Mouse (Mus musculus) liver, embryonic 12.5 days (tissue): ENCODE results near the gene Chit1. TPM values are rescaled to one million over a fixed set of nuclear protein-coding genes. Genes with fewer than 3 reads are reported as not detected.

Source experiments
- ATAC-seq: fragments of 200-750 bp; cut with Nextera tagmentation; 2 replicates; pipeline ENCODE4 v1.8.0; 2017; ENCODE audit warnings: moderate number of reproducible peaks, mild to moderate bottlenecking, moderate library complexity
- H3K27ac ChIP-seq: fragments of 300-500 bp; sonication (generic); 2 replicates; pipeline ENCODE4 v1.5.1; 2016; ENCODE audit warnings: mild to moderate bottlenecking
- H3K27me3 ChIP-seq: fragments of 300-500 bp; sonication (generic); replicated peaks from 2 replicates; pipeline ENCODE4 v1.6.1; 2016; ENCODE audit warnings: mild to moderate bottlenecking, moderate library complexity
- H3K36me3 ChIP-seq: fragments of 300-500 bp; sonication (generic); 2 replicates; pipeline ENCODE4 v1.6.1; 2016; ENCODE audit warnings: mild to moderate bottlenecking, moderate library complexity
- H3K4me1 ChIP-seq: fragments of 300-500 bp; sonication (generic); 2 replicates; pipeline ENCODE4 v1.6.1; 2016
- H3K4me2 ChIP-seq: fragments of 300-500 bp; sonication (generic); 2 replicates; pipeline ENCODE4 v1.6.1; 2016; ENCODE audit warnings: mild to moderate bottlenecking, moderate library complexity
- H3K4me3 ChIP-seq: fragments of 300-500 bp; sonication (generic); 2 replicates; pipeline ENCODE4 v1.5.1; 2016; ENCODE audit warnings: mild to moderate bottlenecking, moderate library complexity
- H3K9ac ChIP-seq: fragments of 300-500 bp; sonication (generic); 2 replicates; pipeline ENCODE4 v1.6.1; 2016; ENCODE audit warnings: mild to moderate bottlenecking, moderate library complexity
- H3K9me3 ChIP-seq: fragments of 300-500 bp; sonication (generic); replicated peaks from 2 replicates; pipeline ENCODE4 v1.6.1; 2016; ENCODE audit warnings: mild to moderate bottlenecking, moderate library complexity
- WGBS: fragments of 180-500 bp; shearing (Covaris S2); methylation state at CpG from one replicate; pipeline ENCODE4 v1.1.7; 2016; ENCODE audit not compliant: insufficient replicate concordance; 5-methylcytosine and 5-hydroxymethylcytosine counted together
- polyA plus RNA-seq: library from polyadenylated mRNA; unstranded; fragments of >200 nt; fragmentation: Nextera tagmentation; extraction: Ambion mirVana; gene quantifications from 2 replicates; pipeline ENCODE4 v1.2.1, GENCODE M21; 2016

Gene Chit1
- polyA plus RNA-seq, 1 experiment from 2014 or later: 0.07 TPM

DNA sequence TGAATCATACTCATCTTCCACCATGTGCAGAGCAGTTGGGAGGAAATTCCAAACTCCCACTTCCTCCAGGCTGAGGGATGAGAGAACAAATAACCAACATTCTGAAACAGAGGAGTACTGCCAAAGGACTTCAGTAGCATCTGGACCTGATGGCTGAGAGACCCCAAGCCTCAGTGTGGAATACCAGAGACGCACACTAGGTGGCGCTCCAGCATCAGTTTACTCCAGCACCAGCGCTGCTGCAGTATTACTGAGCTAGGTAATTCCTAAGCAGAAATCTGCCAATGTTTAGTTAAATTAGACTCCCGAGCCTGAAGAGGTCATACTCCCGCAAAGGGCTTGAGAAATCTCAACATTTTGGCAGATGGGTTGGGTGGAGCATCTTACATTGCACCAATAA is 9.1 kb downstream of the Chit1 start:
- Histone ChIP-seq H3K4me3 (no peak overlapping the region), H3K4me1 (no peaks in the 10 kb centered on the region), H3K9ac (no peak overlapping the region), H3K27ac (no peak overlapping the region), H3K36me3 (no peaks in the 10 kb centered on the region), H3K4me2 (no peak overlapping the region), H3K9me3 (peaks cover 7% of the 10 kb centered on the region), H3K27me3 (peaks cover 31% of the 10 kb centered on the region)
- WGBS: 2% methylated on average over 5 of the region's 5 CpGs
- no peak for ATAC-seq

DNA sequence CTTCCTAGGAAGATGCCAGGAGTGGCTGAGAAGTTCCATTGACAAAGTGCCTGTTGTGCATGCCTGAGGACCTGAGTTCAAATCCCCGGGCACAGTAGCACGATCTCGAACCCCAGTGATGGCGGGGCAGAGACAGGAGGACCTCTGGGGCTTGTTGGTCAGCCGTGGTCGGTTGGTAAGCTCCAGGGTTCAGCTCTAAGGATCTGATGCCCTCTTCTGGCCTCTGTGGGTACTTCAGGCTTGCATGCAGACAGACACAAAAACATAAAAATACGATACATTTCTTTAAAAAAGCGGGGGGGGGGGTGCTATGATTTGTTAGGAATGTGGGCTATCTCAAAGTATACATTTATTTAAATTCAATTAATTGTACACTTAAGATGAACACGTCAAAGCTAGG is 11.2 kb downstream of the Chit1 start:
- Histone ChIP-seq H3K9ac (no peak overlapping the region), H3K27me3 (peaks cover 16% of the 10 kb centered on the region), H3K4me2 (no peak overlapping the region), H3K27ac (no peak overlapping the region), H3K9me3 (peaks cover 7% of the 10 kb centered on the region), H3K36me3 (no peaks in the 10 kb centered on the region), H3K4me1 (no peaks in the 10 kb centered on the region), H3K4me3 (no peak overlapping the region)
- 41% methylated on average over 9 of the region's 9 CpGs for WGBS
- no peak for ATAC-seq

DNA sequence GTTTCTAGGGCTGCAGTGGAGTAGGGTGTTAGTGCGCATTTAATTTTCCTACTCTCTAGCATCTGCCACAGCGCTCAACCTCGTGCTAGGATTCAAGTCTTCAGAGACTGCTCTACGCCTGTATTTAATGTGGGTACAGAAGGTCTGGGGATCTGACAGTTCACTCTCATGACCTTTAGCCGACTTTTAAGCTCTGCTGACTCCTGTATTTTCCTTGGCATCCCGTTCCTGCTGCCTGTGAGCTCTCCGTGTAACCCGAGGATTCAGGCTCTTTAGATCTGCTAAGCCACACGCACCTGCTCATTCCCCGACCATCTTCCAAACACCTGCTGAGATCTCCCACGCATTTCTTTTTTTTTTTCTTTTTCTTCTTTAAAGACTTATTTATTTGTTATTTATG is 22.3 kb downstream of the Chit1 start:
- H3K36me3 ChIP-seq: no peaks in the 10 kb centered on the region
- no peaks in the 10 kb centered on the region for H3K9me3 ChIP-seq
- H3K4me2 ChIP-seq: no peak overlapping the region
- WGBS: 66% methylated on average over 11 of the region's 11 CpGs
- peaks cover 4% of the 10 kb centered on the region; the same call in 1 of the 2 replicates for H3K27me3 ChIP-seq
- H3K4me3 ChIP-seq: no peak overlapping the region
- H3K27ac ChIP-seq: no peak overlapping the region
- H3K4me1 ChIP-seq: no peaks in the 10 kb centered on the region
- ATAC-seq: no peak
- no peak overlapping the region for H3K9ac ChIP-seq

- 56% methylated on average over 3 of the region's 3 CpGs for WGBS
- Histone ChIP-seq H3K27ac (no peak overlapping the region), H3K36me3 (no peaks in the 10 kb centered on the region), H3K4me3 (no peak overlapping the region), H3K4me1 (no peaks in the 10 kb centered on the region), H3K4me2 (no peak overlapping the region), H3K27me3 (peaks cover 4% of the 10 kb centered on the region; the same call in 1 of the 2 replicates), H3K9me3 (no peaks in the 10 kb centered on the region), H3K9ac (no peak overlapping the region)
- ATAC-seq: no peak
Observed at GRCm38 (mm10) chr1:134136351-134136750, 25.3 kb downstream of the Chit1 start.

- no peaks in the 10 kb centered on the region for H3K36me3 ChIP-seq
- no peak overlapping the region for H3K9ac ChIP-seq
- no peaks in the 10 kb centered on the region for H3K4me1 ChIP-seq
- no peak overlapping the region for H3K4me3 ChIP-seq
- peaks cover 4% of the 10 kb centered on the region; the same call in 1 of the 2 replicates for H3K27me3 ChIP-seq
- H3K27ac ChIP-seq: no peak overlapping the region
- H3K9me3 ChIP-seq: no peaks in the 10 kb centered on the region
- WGBS: 72% methylated on average over 9 of the region's 9 CpGs
- H3K4me2 ChIP-seq: no peak overlapping the region
- ATAC-seq: no peak
Observed at GRCm38 (mm10) chr1:134138424-134138823, 27.4 kb downstream of the Chit1 start.

GRCm38 (mm10) chr1:134142363-134142794 is 31.3 kb downstream of the Chit1 start:
- H3K9me3 ChIP-seq: no peaks in the 10 kb centered on the region
- no peaks in the 10 kb centered on the region for H3K36me3 ChIP-seq
- whole genome bisulfite sequencing: 62% methylated on average over 4 of the region's 4 CpGs

DNA sequence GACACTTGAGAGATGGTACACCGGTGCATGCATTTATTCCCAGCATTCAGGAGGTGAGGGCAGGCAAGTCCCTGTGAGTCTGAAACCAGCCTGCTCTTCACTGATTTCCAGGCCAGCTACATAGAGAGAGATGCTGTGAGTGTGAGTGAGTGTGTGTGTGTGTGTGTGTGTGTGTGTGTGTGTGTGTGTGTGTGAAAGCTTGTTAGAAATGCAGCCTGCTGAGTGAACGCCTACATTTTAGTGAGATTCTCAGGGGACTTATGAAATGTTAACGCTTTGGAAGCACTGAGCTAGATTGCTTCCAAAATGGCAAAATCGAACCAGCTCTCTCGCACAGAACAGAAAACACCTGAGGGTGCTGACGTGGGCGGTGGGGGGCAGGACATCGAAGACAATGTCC is 35.0 kb downstream of the Chit1 start:
- Histone ChIP-seq H3K4me1 (peaks cover 5% of the 10 kb centered on the region), H3K36me3 (no peaks in the 10 kb centered on the region), H3K4me2 (no peak overlapping the region), H3K9me3 (no peaks in the 10 kb centered on the region), H3K4me3 (no peak overlapping the region), H3K9ac (no peak overlapping the region), H3K27me3 (no peaks in the 10 kb centered on the region; the same call in 1 of the 2 replicates), H3K27ac (no peak overlapping the region)
- WGBS: 70% methylated on average over 8 of the region's 8 CpGs
- ATAC-seq: no peak

More at GRCm38 (mm10) chr1:134142363-134142794, 31.3 kb downstream of the Chit1 start:
- H3K4me1 ChIP-seq: no peaks in the 10 kb centered on the region
- no peaks in the 10 kb centered on the region; the same call in 1 of the 2 replicates for H3K27me3 ChIP-seq
- no peak overlapping the region for H3K9ac ChIP-seq
- H3K27ac ChIP-seq: no peak overlapping the region
- ATAC-seq: no peak
- no peak overlapping the region for H3K4me3 ChIP-seq
- H3K4me2 ChIP-seq: no peak overlapping the region

- H3K9ac ChIP-seq: no peak overlapping the region
- H3K36me3 ChIP-seq: no peaks in the 10 kb centered on the region
- H3K4me2 ChIP-seq: no peak overlapping the region
- H3K4me1 ChIP-seq: peaks cover 39% of the 10 kb centered on the region
- 62% methylated on average over 8 of the region's 8 CpGs for WGBS
- H3K27me3 ChIP-seq: no peaks in the 10 kb centered on the region; the same call in 1 of the 2 replicates
- no peak for ATAC-seq
- H3K9me3 ChIP-seq: no peaks in the 10 kb centered on the region
- H3K27ac ChIP-seq: no peak overlapping the region
- no peak overlapping the region for H3K4me3 ChIP-seq
Observed at GRCm38 (mm10) chr1:134150076-134150475, 39.0 kb downstream of the Chit1 start.

GRCm38 (mm10) chr1:134150745-134151144 is 39.7 kb downstream of the Chit1 start:
- Histone ChIP-seq H3K4me1 (peaks cover 46% of the 10 kb centered on the region), H3K27ac (no peak overlapping the region), H3K27me3 (no peaks in the 10 kb centered on the region; the same call in 1 of the 2 replicates), H3K9me3 (no peaks in the 10 kb centered on the region), H3K4me3 (no peak overlapping the region), H3K9ac (no peak overlapping the region), H3K36me3 (no peaks in the 10 kb centered on the region), H3K4me2 (no peak overlapping the region)
- ATAC-seq: no peak
- WGBS: 62% methylated on average over 9 of the region's 9 CpGs

GRCm38 (mm10) chr1:134151655-134152412 is 40.8 kb downstream of the Chit1 start:
- Histone ChIP-seq H3K27ac (no peak overlapping the region), H3K9me3 (no peaks in the 10 kb centered on the region), H3K4me1 (peaks cover 50% of the 10 kb centered on the region), H3K4me2 (peak overlapping the region; percentile 6; the same call in 1 of the 2 replicates), H3K9ac (no peak overlapping the region), H3K27me3 (no peaks in the 10 kb centered on the region; the same call in 1 of the 2 replicates), H3K36me3 (no peaks in the 10 kb centered on the region), H3K4me3 (no peak overlapping the region)
- 23% methylated on average over 13 of the region's 13 CpGs for WGBS
- peak; percentile 50; the same call in 1 of the 2 replicates for ATAC-seq

DNA sequence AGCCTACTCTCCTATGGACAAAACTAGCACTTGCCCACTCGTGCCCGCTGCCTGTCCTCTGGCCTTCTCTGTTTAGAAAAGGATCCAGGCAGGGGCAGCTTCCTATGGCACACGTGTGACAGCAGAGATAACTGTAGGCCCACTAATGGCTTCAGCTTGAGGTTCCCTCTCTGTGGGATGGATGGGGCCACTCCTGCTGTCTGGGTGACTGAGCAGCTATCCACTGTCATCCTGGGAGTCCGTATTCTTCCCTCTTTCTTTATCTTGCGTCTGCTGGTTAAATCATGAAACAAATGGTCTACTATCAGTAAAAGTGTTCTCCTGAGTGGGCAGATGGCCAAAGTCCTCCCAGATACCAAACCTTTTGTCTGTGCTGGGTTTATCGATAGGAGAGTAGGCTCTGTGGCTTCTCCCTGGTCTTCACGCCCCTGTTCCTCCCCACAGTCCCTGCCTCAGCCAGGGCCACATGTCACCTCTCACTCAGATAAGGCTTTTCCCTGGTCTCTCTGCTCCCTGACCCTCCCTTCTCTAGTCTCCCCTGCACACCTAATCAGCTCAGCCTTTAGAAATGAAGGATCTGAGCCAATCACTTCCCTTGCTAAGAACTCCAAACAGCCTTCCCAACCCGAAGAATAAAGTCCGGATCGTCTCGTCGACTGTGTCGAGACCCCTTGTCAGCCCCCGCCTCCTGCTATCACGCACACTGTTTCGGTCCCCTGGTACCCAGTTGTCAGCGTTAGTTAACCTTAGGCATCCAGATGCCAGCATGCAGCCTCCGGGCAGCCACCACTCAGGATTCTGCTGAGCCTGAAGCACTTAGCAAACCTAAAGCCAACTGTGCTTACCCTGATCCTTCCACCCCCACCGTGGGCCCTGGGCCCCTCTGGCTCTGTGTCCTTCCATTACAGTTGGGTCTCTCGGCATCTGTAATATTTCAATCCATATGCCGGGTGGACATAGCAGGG is 41.9 kb downstream of the Chit1 start:
- Histone ChIP-seq H3K9ac (no peak overlapping the region), H3K27me3 (no peaks in the 10 kb centered on the region; the same call in 1 of the 2 replicates), H3K36me3 (no peaks in the 10 kb centered on the region), H3K4me1 (peaks cover 50% of the 10 kb centered on the region), H3K4me3 (no peak overlapping the region), H3K9me3 (no peaks in the 10 kb centered on the region), H3K27ac (no peak overlapping the region), H3K4me2 (peak overlapping the region; percentile 19; the same call in 1 of the 2 replicates)
- peak; percentile 73 for ATAC-seq
- 36% methylated on average over 21 of the region's 21 CpGs for WGBS

DNA sequence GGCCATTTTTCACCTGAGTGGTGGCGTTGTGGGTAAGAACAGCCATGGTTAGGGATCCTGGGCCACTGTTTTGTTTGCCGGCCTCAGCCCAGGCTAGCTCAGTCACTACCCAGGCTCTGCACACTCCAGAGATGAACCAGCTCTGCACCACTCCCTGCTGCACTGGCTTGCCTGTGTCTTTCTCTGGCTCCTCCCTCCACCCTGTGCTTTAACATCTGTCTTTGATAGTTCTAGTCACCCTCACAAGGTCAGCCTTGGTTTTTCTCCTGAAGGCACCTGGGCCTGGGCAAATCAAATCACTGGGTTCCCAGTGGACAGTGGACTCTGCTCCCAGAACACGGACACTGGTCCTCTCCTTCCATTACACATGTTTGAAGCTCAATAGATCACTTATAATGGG is 43.1 kb downstream of the Chit1 start:
- H3K4me3 ChIP-seq: no peak overlapping the region
- no peak overlapping the region for H3K9ac ChIP-seq
- 75% methylated on average over 3 of the region's 3 CpGs for WGBS
- no peak overlapping the region for H3K27ac ChIP-seq
- no peak overlapping the region for H3K4me2 ChIP-seq
- H3K36me3 ChIP-seq: no peaks in the 10 kb centered on the region
- H3K4me1 ChIP-seq: peaks cover 50% of the 10 kb centered on the region
- H3K27me3 ChIP-seq: no peaks in the 10 kb centered on the region; the same call in 1 of the 2 replicates
- no peaks in the 10 kb centered on the region for H3K9me3 ChIP-seq
- no peak for ATAC-seq
